Mouse (Mus musculus) B cell, adult 2 months (primary cell): ENCODE measurements around the gene Hba-a1.
A peak's percentile ranks its signal among the peaks of the same experiment; 100 is the strongest.
"Not testable (repeated sequence)": the region's sequence is repeated elsewhere in the genome, so short reads cannot be mapped to it uniquely, and the experiment has no call there.

Source experiments
- DNase-seq, 2 experiments: peaks; one replicate each; pipeline ENCODE4 v3.0.0; 2022

Hba-a1 gene

GRCm38 (mm10) chr11:32283091-32283777 is at the start of gene Hba-a1:
Hba-a1 (plus strand) TSS chr11:32283511.
- not testable (repeated sequence) for DNase-seq

GRCm38 (mm10) chr11:32233895-32234294 is 49.4 kb upstream of the Hba-a1 start:
- DNase-seq: no peak

GRCm38 (mm10) chr11:32234816-32235485 is 48.4 kb upstream of the Hba-a1 start:
- DNase-seq: no peak

GRCm38 (mm10) chr11:32235646-32236045 is 47.7 kb upstream of the Hba-a1 start:
- DNase-seq: no peak

- DNase-seq: no peak
Observed at GRCm38 (mm10) chr11:32236132-32236531, 47.2 kb upstream of the Hba-a1 start.

GRCm38 (mm10) chr11:32236712-32237410 is 46.5 kb upstream of the Hba-a1 start:
- DNase-seq: peak; percentile 58 to 67

GRCm38 (mm10) chr11:32237411-32237795 is 45.9 kb upstream of the Hba-a1 start:
- DNase-seq: no peak

- DNase-seq: peak; percentile 87 to 89
Observed at GRCm38 (mm10) chr11:32238093-32238860, 45.0 kb upstream of the Hba-a1 start.

GRCm38 (mm10) chr11:32241391-32241790 is 41.9 kb upstream of the Hba-a1 start:
- DNase-seq: no peak

- no peak for DNase-seq
Observed at GRCm38 (mm10) chr11:32242209-32242608, 41.1 kb upstream of the Hba-a1 start.

- no peak for DNase-seq
Observed at GRCm38 (mm10) chr11:32243205-32243955, 39.9 kb upstream of the Hba-a1 start.

GRCm38 (mm10) chr11:32244064-32244463 is 39.2 kb upstream of the Hba-a1 start:
- DNase-seq: no peak

GRCm38 (mm10) chr11:32244617-32245016 is 38.7 kb upstream of the Hba-a1 start:
- DNase-seq: no peak

GRCm38 (mm10) chr11:32245614-32246013 is 37.7 kb upstream of the Hba-a1 start:
- no peak for DNase-seq

GRCm38 (mm10) chr11:32247068-32247467 is 36.2 kb upstream of the Hba-a1 start:
- no peak for DNase-seq

GRCm38 (mm10) chr11:32248350-32248749 is 35.0 kb upstream of the Hba-a1 start:
- DNase-seq: no peak

- no peak for DNase-seq
Observed at GRCm38 (mm10) chr11:32250880-32251763, 32.2 kb upstream of the Hba-a1 start.

- no peak for DNase-seq
Observed at GRCm38 (mm10) chr11:32253121-32253520, 30.2 kb upstream of the Hba-a1 start.

- DNase-seq: no peak
Observed at GRCm38 (mm10) chr11:32256146-32256545, 27.2 kb upstream of the Hba-a1 start.

GRCm38 (mm10) chr11:32256566-32256965 is 26.7 kb upstream of the Hba-a1 start:
- no peak for DNase-seq
